Mouse (Mus musculus): ENCODE measurements around the gene Gna14.

DNA sequence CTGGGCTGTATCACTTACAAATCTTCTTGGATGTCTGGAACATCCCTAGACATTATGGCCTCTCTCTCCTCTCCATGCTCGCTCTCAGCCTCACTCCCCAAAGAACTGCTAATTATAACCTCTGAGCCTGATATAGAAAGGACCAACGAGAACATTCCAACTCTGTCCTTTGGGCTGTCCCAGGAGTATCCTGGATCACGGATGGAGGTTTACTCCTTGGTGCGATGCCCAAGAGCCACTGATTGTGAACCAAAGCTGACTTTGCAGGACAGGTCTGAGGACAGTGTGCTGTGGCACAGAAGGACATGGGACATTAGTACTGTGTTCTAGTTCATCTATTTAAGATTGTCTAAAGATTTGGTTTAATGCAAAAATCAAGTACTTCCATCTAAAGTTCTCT, 108.1 kb downstream of the Gna14 start:
- TF ChIP-seq CTCF (IDR thresholded peaks at IDR 0.05; ENCODE audit: low read depth, low read length): no peak
- no peak for TF ChIP-seq GATA1 (IDR thresholded peaks at IDR 0.05; ENCODE audit: borderline replicate concordance, low read length)

Measured in G1E (cell line).